Mouse (Mus musculus): Measurements from ENCODE around the gene Olfr293.

The Olfr293 gene

DNA sequence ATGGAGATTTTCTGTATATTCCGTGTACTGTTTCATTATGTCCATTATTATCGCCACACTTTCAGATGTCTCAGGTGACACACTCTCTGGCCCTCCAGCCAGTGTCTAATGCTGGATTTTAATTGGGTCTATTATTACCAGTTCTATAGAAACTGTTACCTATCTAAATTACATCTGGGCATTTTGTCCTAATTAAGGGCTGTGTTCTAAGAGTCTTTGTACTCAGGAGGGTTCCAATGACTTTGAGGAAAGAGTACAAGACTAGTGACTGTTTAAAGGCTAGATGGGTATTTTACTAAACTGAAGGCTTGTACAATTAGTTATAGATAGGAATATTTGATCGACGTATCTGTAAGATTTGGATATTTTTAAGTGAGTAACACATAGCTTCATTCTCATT, at the start of gene Olfr293:
Gene Olfr293 (plus strand): TSS at position 301 of the 400 bp plus-strand sequence.
- CTCF ChIA-PET = no interaction called here

GRCm38 (mm10) chr7:86616543-86616942, 32.3 kb upstream of the Olfr293 start, which contains the start of gene Olfr294:
Gene Olfr294, minus strand, starts transcription at chr7:86616643.
- CTCF ChIA-PET = no interaction called here

- CTCF ChIA-PET = no interaction called here
Measured at GRCm38 (mm10) chr7:86688030-86688429, 39.2 kb downstream of the Olfr293 start, which contains the start of gene Olfr292. Gene Olfr292, plus strand, starts transcription at chr7:86688330.
